Mouse (Mus musculus) heart, postnatal 10 days (tissue): ENCODE data around the gene Slc16a4. TPM values are rescaled to one million over a fixed set of nuclear protein-coding genes. Genes with fewer than 3 reads are reported as not detected.
"Not testable (repeated sequence)": the region's sequence is repeated elsewhere in the genome, so short reads cannot be mapped to it uniquely, and the experiment has no call there.

Experiments used
- DNase-seq, 2 experiments: peaks; one replicate each; pipeline ENCODE4 v3.0.0; 2021
- intact Hi-C: fragments of 180-260 bp; cut with DNase I; formaldehyde crosslinking; loops from one replicate; pipeline ENCODE4 v1.15.1; 2025
- total RNA-seq, 2 experiments: library from RNA; stranded (reverse); gene quantifications; 2 replicates each; pipeline ENCODE4 v1.2.3; 2021

Gene Slc16a4
- total RNA-seq, 2 experiments from 2014 or later, result 0.45 to 0.48 TPM

DNA sequence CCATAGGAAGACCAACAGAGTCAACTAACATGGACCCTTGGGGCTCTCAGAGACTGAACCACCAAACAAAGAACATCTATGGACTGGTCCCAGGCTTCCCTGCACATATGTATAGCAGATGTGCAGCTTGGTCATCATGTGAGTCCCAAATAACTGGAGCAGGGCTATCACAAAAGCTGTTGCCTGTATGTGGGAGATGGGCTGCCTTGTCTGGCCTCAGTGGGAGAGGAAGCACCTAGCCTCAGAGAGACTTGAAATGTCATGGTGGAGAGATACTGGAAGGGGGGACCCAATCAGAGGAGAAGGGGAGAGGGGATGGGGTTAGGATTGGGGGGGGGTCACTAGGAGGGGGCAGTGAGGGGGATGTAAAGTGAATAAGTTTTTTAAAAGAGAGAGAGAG, 3.7 kb upstream of the Slc16a4 start:
- no peak for DNase-seq
- intact Hi-C loops, result no loop called here

GRCm38 (mm10) chr3:107295672-107296360, 4.8 kb downstream of the Slc16a4 start:
- no peak for DNase-seq
- intact Hi-C loops, result no loop called here

DNA sequence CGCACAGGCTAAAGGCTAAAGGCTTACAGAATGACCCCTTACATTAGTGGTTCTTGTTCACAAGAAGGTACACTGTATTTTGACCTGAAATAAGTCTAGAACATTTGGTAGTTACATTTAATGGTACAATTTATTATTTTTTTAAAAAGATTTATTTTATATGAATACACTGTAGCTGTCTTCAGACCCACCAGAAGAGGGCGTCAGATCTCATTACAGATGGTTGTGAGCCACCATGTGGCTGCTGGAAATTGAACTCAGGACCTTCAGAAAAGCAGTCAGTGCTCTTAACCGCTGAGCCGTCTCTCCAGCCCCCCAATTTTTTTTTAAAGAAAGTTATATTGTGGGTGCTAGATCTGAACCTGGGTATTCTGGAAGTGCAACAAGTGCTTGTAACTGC, 5.9 kb downstream of the Slc16a4 start:
- intact Hi-C loops, result not testable (repeated sequence)

DNA sequence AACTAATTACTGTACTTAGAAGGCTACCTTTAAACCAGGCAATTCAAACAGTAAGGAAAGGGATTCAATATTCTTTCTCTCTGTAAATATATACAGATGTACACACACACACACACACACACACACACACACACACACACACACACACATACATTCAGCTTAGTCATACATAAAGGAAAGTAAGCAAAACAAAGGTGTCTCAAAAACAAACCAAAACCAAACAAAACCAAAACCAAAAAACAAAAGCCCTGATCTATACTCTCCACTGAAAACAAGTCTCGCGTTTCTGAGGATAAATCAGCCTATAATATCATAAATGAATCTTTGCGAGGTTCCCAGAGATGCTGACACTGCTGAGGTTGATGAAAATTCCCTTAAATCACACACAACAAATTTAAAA, 26.3 kb downstream of the Slc16a4 start:
- intact Hi-C loops, result no loop called here
- no peak for DNase-seq

More for the DNA sequence above, 5.9 kb downstream of the Slc16a4 start:
- DNase-seq, result not testable (repeated sequence)

DNA sequence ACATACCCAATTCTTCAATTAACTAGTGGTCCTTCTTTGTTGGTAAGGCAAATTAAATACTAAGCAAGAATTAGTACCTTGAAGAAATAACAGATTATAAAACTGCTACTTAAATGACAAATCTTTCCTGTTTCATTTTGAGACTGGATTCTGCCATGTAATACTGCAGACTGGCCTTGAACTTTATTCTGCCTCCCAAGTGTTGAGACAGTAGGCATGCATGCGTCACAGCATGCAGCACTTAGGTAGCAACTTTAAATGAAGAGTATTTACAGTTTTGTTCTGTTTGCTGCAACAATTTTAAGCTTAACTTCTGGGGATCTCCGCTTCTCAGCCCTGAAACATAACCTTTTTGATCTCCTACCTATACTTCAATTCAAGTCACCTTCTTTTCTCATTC, 30.1 kb downstream of the Slc16a4 start:
- intact Hi-C loops, result no loop called here
- DNase-seq, result no peak

- DNase-seq, result no peak
- intact Hi-C loops, result no loop called here
Measured at GRCm38 (mm10) chr3:107321776-107322175, 30.7 kb downstream of the Slc16a4 start.

DNA sequence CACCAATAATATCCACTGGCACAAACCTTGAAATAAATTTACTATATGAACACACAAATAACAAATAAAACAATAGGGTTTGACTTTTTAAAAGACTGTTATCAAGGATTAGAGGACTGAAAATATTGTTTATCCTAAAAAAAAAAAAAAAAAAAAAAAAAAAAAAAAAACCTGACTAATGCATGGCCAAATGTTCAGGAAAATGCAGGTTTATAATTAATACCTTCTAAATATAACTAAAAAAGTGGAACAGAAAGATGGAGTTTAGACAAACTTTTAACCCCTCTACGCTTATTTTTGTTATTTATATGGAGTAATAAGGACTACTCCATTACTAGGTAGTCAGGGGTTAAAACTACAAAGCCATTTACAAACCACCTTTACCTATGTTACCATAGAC, 35.4 kb downstream of the Slc16a4 start:
- intact Hi-C loops, result no loop called here
- no peak for DNase-seq

- intact Hi-C loops, result no loop called here
- DNase-seq, result peak; percentile 20 to 24
Measured at GRCm38 (mm10) chr3:107330503-107331424, 39.7 kb downstream of the Slc16a4 start.

DNA sequence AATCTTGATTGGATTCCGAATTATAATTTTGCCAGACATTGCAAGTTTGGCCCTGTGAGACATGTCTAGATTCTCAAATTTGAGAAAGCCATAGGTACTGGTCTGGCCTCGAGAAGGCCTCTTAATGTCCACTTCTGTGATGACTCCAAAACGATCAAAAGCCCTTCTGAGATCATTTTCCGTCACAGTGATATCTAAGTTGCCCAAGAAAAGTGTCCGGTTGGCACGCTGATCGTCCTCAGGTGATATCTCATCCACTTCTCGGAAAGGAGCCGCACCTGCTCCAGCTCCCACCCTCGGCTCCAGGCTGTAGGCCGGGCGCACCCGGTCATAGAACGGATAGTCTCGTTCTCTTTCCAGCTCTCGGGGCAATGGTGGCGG, 40.7 kb downstream of the Slc16a4 start:
- DNase-seq, result no peak
- intact Hi-C loops, result loop anchor here (2.0 kb wide), 1 partner anchor 53 kb away; the partner anchor contains the start of gene Lamtor5

DNA sequence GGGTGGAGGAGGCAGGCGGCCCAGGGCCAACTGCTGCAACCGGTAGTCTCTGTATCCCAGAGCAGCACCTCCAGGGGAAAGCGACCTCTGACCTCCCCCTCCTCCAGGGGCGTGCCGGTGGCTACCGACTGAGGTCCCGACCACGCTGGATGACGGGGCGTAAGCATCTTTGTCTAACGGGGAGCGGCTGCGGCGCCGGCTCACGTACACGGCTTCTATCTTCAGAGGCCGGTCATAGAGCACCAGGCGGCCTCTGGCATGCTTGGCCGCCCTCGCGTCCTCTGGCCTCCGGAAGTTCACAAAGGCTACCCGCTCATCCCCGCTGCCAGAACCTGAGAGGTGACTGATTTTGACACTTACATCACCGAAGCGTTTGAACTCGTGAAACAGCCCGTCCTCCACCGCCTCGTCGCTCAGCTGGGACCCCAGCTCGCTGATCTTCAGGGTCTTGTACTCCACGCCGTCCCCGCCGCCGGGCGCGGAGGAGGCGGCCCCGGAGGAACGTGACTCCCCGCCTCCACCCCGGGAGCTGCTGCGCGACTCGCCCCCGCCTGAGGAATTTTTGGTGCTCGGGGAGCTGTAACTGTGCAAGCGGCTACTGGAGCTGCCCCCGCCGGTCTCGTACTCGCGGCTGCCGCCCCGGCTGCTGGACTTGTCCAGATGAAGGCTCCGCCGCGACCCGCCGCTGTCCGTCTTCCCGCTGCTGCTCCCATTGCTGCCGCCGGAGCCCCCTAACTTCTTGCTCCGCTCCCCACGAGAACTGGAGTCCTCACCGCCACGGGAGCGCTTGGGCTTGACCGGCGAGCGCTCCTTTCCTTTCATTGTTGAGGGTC, 41.3 kb downstream of the Slc16a4 start:
- peak; percentile 71 to 73 for DNase-seq
- intact Hi-C loops, result loop anchor here (2.0 kb wide), 1 partner anchor 54 kb away; the partner anchor contains the start of gene Lamtor5

GRCm38 (mm10) chr3:107332960-107333380, 41.9 kb downstream of the Slc16a4 start:
- peak; percentile 97 to 98 for DNase-seq
- intact Hi-C loops, result loop anchor here (2.0 kb wide), 1 partner anchor 54 kb away; the partner anchor contains the start of gene Lamtor5

GRCm38 (mm10) chr3:107333381-107334201, 42.6 kb downstream of the Slc16a4 start, which contains the start of gene Rbm15:
Rbm15 (minus strand) TSS chr3:107333673.
- intact Hi-C loops, result loop anchor here (2.0 kb wide), 1 partner anchor 55 kb away; the partner anchor contains the start of gene Lamtor5

DNA sequence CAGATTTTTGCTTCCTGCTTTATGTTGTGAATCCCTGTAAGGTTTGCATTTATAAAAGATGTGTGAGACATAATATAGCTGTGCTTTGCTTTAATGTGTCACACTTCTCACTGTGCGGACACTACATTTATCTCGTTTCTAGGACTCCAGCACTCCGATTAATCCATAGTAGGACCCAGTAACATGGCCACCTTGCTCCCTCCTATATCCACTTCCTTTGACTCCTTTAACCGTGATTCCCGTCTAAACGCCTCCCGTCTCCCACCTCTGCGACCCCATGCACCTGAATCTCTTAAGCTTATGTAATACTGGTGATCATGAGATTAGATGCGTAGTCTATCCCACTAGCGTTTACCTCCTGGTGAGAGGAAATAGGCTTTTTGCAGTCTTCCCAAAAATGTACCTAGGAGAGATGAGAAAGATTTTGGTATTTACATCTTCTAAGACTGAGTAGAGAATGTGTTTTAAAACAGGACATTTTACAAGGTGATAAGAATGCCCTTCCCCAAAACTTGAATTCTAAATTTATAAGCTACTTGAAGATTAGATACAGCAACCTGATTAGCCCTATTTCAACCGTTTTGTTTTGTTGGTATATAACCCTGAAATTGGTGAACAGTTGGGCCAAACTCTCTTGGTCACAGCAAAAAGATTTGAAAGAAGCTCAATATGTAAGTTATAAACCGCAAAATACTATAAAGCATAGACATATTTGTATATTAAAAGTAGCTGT, 43.3 kb downstream of the Slc16a4 start:
- intact Hi-C loops, result no loop called here
- no peak for DNase-seq

More at GRCm38 (mm10) chr3:107333381-107334201, 42.6 kb downstream of the Slc16a4 start, which contains the start of gene Rbm15:
- DNase-seq, result peak; percentile 99

GRCm38 (mm10) chr3:107343971-107344370, 52.9 kb downstream of the Slc16a4 start:
- intact Hi-C loops, result no loop called here
- no peak for DNase-seq

- no peak for DNase-seq
- intact Hi-C loops, result no loop called here
Measured at GRCm38 (mm10) chr3:107345033-107345725, 54.1 kb downstream of the Slc16a4 start.

DNA sequence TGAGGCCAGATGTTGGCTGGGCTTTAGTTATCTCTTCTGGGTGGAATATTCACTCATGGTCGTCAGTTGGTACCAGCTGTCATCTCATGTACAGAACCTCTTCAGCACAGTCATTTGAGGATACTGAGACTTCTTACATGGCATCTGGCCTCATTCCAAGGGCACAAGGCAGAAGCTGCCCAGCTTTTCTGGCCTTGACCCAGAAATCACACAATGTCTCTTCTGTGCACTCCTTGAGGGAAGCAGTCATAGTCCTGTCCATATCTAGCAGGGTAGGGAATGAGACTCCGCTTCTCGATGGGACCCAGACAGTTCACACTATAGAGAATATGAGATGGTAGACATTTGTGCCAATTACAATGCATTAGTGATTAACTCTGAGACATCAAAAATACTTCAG, 58.0 kb downstream of the Slc16a4 start:
- no peak for DNase-seq
- intact Hi-C loops, result no loop called here

DNA sequence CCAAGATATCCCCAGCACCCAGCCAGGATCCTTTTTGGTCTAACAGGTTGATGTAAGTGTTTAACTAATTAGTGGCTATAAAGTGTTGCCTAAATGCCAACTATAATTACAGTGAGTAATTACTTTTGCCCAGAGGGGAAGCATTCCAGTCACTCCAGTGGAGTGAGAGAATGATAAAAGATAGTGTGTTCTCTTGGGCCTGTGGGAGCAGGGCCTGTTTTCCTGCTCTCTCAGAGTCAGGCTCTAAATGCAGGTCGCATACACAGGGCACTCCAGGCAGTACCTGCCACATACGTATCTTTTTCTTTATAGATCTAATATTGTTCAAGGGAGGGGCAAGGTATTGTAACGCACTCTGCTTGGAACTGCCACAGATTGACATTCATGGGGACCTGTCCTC, 60.7 kb downstream of the Slc16a4 start:
- DNase-seq, result no peak
- intact Hi-C loops, result no loop called here

- intact Hi-C loops, result loop anchor here (2.0 to 5.0 kb wide), 3 partner anchors 23 to 148 kb away; no protein-coding TSS in a partner anchor
- no peak for DNase-seq
Measured at GRCm38 (mm10) chr3:107355618-107356260, 64.7 kb downstream of the Slc16a4 start.
